Mouse (Mus musculus) hindlimb bud, embryonic 11.5 days (tissue): Measurements from ENCODE around the gene Evi5.

ENCODE experiments used
- DNase-seq: peaks from one replicate; pipeline ENCODE4 v3.0.0-alpha.2; 2012; ENCODE audit warnings: low read depth, low spot score; ENCODE audit errors: extremely low spot score

Gene Evi5

DNA sequence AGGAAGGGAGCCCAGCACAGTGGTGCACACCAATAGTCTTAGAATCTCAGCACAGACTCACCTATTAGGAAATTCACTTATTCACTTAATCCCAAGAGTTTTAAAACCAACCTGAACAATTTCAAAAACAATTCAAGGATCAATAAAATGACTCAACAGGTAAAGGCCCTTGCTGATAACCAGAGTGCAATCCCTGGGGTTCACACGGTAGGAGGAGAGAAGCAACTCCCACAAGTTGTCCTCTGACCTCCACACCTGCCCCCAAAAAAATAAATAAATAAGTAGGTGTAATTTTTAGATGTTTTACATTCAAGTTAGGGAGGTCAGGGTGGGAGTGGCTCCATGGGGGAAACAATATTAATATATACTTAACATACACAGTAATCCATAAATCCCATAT is 52.4 kb downstream of the Evi5 start:
- DNase-seq = no peak

DNA sequence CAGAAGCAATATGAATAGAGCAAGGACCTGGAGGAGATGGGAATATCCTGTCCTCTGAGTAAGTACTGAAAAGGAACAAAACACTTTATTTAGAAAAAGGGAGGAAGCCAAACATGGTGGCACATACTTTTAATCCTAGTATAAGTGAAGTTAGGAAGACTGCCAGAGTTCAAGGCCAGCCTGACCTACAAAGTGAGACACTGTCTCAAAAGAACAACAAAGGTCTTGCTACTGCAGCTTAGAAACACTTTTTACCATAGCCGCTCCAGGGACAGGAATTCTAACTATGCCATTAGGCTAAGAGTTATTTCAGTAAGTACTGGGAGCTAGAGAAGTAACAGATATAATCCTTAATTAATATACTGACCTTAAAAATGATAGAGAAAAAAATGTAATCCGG is 60.3 kb downstream of the Evi5 start:
- no peak for DNase-seq

DNA sequence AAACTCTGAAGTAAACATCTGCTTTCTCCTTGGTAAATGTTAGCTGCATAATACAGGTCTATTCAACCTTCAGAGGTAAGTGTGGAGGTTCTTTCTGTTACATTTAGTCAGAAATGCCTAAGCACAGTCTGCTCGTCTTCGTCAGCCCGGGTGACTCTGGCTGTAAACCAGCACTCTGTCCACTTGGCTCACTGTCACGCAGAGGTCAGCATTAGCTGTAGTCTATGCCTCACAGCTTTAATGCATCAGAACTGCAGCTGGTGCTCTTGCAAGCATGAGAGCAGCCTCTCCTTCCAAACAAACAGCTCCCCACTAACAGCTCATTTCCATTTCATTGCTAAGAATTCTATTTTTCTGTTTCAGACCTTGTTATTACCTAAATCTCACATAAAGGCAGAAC is 67.4 kb downstream of the Evi5 start:
- DNase-seq = no peak

DNA sequence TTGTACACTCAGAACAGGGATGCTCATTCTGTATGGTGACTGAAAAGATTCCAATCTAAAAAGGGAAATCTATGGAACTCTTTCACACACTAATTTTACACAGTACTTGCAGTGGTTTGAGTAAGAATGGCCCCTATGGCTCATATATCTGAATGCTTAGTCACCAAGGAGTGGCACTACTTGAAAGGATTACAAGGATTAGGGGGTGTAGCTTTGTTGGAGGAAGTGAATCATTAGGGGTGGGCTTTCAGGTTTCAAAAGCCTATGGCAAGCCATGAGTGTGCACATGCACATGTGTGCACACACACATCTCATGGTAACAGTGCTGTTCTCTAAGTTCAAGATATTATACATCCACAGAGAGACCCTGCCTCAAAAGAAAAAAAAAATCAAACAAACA is 72.3 kb downstream of the Evi5 start:
- no peak for DNase-seq

DNA sequence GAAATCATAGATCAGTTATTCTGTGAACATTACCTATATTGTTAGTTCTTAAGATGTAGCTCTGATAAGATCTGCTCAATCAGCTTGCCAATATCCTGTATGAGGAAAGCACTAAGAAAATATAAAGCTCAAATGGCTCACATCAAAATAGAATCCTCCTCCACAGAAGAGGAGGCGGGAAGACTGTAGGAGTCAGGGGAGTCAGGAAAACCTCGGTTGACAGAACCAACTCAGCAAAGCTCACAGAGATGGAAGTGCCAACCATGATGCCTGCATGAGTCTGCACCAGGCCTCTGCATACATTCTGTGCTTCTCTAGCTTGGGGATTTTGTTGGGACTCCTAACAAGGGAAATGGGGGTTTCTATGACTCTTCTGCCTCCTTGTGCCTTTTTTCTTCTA is 73.7 kb downstream of the Evi5 start:
- DNase-seq = no peak

DNA sequence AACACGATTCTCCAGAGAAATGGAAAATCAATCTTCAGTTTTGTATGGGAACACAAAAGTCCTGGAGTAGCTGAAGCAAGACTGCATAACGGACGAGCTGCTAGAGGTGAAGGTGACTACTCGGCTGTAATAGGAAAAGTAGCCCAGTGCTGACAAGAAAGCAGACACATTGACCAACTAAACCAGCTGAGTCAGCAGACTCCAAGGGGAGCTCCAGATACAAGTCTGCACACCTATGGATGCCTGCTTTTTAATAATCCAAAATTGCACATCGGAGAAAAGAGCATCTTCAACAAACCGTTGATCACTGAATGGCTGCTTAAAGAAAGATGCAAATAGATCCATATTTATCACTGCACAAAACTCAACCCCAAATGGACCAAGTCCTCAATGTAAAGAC is 76.6 kb downstream of the Evi5 start:
- no peak for DNase-seq

DNA sequence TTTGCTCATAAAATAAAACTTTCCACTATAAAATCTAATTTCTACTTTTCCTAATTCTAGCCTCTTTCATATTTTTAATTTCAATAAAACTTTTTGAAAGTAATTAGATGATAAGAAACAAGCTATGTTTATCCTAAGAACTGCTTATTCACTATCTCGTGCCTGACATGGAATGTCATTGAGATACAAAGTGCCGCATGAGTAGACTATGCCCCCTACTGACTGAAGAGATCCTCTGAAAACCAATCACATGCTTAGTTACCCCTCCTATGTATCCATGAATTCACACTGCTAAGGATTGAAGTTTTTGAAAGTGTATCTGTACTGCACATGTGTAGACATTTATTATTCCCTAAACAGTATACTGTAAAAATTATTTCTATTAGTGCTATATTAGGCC is 81.0 kb downstream of the Evi5 start:
- no peak for DNase-seq

DNA sequence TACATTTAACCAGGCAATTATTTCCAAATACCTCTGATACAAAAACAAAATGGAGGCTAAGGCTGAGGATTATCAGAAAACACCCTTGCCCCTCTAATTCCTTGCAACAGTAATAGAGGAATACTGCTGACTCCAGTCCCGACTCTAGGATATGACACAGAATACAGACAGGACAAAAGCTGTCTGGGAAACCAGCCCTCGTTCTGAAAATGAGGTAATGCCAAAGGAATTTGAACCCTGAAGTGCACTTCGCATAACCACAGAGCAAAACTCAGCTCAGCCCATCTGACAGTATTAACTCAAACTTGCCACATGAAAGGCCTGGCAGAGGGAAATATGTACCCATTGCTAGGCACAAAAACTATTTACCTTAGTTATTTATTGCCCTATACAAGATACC is 81.6 kb downstream of the Evi5 start:
- DNase-seq = no peak

DNA sequence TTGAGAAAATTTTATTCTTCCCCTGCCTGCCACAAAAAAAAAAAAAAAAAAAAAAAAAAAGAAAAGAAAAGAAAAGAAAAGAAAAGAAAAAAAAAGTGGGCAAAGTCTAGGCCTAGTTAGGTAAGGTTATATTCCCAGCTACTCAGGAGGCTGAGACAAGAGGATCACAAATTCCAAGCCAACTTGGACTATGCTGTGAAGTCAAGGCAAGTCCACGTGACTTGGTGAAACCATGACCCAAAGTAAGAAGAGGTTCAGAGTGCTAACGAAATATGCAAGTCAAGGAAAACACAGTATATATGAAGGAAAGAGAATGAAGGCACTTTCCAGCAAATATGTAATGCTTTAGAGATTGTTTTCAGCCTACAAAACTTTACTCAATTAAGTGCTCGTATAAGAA is 82.4 kb downstream of the Evi5 start:
- no peak for DNase-seq

DNA sequence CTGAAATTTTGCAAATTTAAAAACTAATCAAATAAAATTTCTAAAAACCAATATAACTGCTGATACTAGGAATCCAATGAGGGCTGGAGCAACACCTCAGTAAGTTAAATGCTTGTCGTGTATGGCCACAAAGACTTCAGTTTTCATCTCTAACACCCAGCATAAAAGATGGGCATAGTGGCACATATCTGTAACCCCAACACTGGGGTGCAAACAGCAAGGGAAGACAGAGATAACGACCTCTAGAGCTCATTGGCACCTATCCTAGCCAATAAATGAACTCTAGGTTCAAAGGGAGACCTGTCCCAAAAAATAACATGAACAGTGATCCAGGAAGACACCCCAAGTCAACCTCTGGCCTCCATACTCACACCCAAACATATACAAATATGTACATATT is 82.9 kb downstream of the Evi5 start:
- DNase-seq = no peak

DNA sequence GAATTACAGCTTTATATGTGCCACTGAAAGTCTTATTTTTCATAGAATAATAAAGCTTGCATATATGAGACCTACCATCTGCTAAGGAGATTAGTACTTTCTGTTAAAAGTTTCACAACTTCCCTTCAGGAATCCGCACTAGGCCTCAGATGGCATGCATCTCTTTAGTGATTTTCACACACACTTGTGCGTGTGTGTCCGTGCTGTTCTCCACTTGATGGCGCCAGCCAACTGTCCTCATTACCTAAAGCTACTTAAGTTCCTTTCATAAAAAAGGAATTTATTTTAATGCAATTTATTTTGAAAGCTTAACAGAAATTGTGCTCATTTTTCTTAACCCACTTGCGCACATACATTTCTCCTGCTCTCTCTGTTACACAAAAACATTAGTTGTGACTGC is 85.4 kb downstream of the Evi5 start:
- DNase-seq = no peak

DNA sequence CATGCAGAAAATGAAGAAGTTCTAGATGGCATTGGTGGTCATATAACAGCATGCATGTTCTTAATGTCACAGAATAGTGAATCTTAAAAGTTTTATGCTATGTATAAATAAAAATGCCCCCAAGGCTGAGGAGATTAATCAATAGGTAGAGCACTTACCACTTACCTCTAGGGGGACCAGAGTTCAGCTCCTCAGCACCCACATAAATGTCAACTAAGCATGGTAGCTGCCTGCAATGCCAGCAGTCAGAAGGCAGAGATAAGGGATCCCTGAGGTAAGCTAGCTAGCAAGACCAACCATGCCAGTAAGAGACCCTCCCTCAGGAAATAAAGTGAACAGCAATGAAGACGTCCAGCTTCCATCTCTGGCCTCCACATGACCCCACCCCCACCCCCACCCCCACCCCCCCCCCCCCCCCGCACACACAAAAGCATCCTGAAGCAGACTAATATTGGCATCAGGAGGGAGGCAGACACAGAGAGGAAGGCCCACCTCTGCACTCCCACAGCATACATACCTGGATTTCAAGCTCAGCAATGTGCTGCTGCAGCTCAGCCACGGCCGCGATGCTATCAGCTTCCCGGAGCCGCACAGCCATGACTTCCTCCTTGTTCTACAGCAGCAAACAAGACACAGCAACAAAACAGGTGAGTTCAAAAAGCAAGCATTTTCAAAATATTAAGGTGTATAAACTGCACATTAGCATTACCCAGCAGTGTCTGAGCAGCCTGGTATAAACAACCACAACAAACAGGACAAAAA is 87.0 kb downstream of the Evi5 start:
- no peak for DNase-seq

DNA sequence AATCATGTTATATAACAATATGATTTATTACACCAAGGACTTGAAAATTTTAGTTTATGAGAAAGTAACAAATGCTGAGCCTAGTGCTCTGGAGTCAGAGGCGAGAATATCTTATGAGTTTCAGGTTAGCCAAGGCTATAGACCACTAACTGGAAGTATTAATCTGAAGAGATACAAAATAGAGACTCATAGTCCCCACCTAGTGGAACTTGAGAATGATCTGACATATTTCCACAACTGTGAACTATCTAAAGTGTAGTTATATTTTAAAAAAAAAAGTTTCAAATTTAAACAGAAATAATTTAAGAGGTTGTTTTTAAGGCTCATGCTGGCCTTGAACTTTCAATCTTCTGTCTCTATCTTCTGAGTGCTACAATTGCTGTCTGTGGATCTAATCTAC is 92.5 kb downstream of the Evi5 start:
- no peak for DNase-seq

DNA sequence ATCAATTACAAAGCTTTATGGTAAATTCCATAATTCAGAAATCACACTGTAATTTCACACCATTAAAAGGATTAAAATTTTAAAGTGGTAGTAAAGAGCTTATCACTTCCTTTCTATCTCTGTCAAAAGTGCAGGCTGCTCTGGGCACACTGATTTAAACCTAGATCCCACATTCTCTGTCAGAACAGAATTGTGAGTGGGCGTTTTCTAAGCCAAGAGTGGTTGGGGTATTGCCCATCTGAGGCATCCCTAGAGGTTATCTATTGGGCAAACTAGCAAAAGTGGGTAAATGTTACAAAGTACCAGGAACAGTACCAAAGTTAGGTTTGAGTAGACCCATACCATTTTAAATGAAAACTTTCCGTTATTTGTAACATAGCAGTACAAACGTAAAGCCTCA is 96.1 kb downstream of the Evi5 start:
- DNase-seq = no peak

DNA sequence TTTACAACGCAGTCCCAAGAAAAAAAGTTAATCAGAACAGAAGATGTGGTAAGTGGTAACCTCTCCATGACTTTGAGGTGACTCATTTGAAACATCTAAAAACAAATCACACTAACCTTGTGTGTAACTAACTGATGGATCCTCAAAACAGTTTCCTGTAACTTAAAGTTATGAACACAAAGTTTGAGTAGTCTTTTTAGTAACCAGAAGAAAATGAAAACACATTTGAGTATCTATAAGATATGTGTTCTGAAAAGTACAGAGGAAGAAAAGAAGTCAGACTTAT is 97.4 kb downstream of the Evi5 start:
- DNase-seq = no peak

DNA sequence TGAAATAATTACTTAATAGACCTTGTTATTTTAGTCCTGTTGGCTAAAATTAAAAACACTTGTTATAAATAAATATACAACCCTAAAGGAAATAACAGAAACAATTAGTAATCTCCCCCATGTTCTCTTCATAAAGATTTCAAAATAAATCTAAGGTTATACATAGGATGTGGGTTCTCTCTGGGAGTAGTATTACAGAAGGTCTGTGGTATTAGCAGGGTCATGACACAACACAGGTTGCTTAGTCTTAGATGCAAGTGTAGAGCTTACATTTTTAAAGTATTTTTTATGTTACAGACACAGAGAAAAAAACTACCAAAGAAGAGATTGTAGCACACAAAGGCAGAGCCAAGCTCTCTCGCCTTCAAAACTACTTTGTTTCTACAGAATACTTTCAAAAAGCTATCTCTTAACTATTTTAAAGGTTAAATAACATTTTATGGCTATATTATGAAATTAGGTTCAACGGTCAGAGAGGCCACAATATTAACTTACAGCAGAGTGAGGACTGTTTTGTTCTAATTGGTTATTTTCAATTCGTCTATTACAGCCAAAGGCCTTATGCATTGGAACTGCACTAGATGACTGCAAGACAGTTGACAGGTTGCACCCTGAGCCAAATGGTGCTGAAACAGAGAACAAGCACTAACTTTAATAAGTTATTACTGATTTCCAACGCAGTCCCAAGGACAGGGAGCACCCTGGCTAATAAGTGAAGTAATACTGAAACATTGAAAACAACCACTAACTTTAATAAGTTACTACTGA is 97.9 kb downstream of the Evi5 start:
- DNase-seq = no peak

DNA sequence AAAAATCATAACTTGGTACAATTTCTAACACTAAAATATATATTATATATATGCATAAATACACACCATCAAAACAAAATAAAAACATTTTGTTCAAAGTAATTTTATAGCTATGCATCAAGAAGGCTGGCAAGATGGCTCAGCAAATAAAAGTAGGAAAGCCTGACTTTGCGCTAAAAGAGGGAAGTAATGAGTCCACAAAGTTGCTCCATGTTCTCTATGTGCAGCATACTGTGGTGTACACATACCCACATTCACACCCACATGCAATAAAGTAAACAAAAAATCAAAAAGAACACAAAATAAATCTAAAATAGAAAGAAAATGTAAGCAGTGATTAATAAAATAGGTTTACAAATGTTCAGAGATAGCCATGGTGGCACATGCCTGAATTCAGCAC is 99.0 kb downstream of the Evi5 start:
- DNase-seq = no peak

DNA sequence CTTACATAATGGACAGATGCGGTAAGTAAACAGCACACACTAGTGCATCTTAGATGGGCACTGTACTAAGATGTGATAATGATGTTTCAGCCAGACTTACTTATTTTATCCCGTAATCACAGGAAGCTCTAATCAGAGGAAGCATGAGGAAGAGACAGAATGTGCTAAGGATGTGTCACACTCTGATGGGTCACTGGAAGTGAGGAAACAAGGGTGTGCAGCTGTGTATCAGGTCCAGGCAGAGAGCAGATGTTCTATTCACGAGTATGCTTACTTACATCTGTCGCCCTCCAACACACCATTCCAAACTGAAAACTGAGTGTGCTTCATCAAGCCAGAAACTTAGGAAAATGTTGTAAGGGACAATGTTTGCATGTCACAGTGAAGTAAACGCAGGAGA is 102.9 kb downstream of the Evi5 start:
- no peak for DNase-seq

DNA sequence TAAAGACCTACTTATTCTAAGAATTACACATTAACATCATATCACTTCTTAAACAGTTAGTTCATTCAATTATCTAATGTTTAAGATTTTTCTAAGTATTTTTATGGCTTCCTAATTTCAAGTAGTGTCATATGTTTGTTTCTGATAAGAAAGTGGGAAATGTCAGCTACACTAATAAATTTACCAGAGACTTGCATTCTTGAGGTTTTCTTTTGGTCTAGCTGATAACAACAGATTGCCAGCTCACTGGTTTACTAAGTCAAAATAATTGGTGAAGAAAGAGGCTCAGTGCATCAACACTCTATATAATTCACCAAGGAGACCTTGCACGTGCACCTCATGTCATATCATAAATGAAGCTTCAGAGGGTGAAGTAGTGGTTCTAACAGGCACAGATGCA is 106.7 kb downstream of the Evi5 start:
- DNase-seq = no peak

DNA sequence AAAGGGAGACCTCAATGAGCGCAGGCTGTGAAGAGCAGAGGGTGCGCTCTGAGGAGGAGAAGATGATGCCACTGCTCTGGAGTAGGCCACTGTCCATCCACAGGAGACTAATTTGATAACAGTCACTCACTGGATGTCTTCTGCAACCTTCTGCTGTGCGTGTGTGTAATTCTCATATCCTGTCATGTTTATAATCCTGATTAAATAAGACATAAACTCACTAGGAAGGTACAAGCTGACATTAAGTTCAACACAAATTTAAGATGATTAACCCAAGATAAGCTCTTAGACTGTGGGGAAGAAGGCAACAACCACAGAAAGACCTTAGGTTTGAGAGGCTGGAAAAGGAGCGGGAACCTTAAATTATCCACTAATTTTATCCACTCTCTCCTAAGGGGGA is 109.0 kb downstream of the Evi5 start:
- no peak for DNase-seq

DNA sequence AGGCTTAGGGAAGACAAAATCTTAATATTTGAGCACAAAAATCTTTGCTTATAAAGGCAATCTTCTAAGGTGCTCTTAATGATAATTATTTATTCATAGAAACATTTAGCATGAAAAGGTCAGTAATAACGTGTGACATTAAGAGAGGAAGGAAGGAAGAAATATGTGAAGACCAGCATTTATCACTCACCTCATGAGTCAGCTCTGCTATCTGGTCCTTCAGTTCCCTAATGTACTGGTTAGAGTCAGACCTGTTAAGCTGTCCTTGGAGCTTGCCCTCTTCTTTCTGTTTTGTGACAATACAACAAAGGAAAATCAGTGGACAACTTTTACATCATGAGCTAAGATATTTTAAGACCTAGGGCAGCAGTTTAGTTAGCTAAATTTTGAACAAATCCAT is 110.4 kb downstream of the Evi5 start:
- no peak for DNase-seq

DNA sequence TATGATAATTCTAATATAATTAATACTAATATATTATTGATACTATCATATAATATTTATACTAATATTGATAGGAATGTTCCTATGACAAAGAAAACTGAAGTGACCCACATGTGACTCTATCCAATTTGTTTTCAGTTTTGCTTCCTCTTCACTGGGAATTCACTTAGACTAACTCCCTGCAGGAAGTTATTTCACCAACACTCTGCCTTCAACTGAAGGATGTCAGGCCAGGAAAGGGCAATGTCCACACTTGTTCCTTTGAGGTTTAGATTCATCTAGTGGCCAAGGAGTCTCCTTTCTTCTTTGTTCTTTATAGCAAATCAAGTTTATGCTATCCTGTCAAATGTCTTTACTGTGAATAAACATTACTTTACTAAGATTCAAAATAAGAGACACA is 111.2 kb downstream of the Evi5 start:
- DNase-seq = no peak

DNA sequence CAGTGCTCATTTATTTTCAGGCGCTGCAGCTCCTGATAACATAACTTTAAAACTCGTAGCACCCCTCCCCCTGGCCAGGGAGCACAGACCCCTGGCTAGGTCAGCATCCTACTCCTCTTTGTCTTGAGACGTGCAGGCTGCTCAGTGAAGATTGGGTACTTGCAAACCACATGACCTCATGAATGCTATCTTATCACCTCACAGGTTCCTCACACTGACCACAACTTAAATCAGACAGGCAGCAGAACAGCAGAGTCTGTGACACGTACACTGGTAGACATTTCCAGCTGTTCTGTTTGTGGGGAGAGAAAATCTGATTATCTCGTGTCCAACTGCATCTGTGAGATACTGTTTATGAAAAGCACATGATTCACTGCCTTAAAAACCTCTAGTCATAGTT is 115.8 kb downstream of the Evi5 start:
- DNase-seq = no peak
